Mouse (Mus musculus) limb, embryonic 13.5 days (tissue): ENCODE results near the gene Pacrg. TPM values are rescaled to one million over a fixed set of nuclear protein-coding genes. Genes with fewer than 3 reads are reported as not detected.

Experiments used
- ATAC-seq: fragments of 200-750 bp; cut with Nextera tagmentation; 2 replicates; pipeline ENCODE4 v1.8.0; 2017; ENCODE audit warnings: low read depth, moderate number of reproducible peaks, moderate TSS enrichment; ENCODE audit not compliant: low FRiP score
- H3K27ac ChIP-seq: fragments of 300-500 bp; sonication (generic); 2 replicates; pipeline ENCODE4 v1.5.1; 2015; ENCODE audit warnings: inconsistent platforms, mild to moderate bottlenecking, moderate library complexity
- H3K27me3 ChIP-seq: fragments of 300-500 bp; sonication (generic); 2 replicates; pipeline ENCODE4 v1.6.1; 2015; ENCODE audit warnings: mild to moderate bottlenecking, inconsistent platforms
- H3K36me3 ChIP-seq: fragments of 300-500 bp; sonication (generic); 2 replicates; pipeline ENCODE4 v1.6.1; 2015; ENCODE audit warnings: inconsistent platforms, mild to moderate bottlenecking, moderate library complexity
- H3K4me1 ChIP-seq: fragments of 300-500 bp; sonication (generic); 2 replicates; pipeline ENCODE4 v1.6.1; 2015; ENCODE audit warnings: inconsistent platforms
- H3K4me2 ChIP-seq: fragments of 300-500 bp; sonication (generic); replicated peaks from 2 replicates; pipeline ENCODE4 v1.6.1; 2015; ENCODE audit warnings: inconsistent platforms, mild to moderate bottlenecking, moderate library complexity
- H3K4me3 ChIP-seq: fragments of 300-500 bp; sonication (generic); 2 replicates; pipeline ENCODE4 v1.5.1; 2015; ENCODE audit warnings: moderate library complexity, mild to moderate bottlenecking, inconsistent platforms
- H3K9ac ChIP-seq: fragments of 300-500 bp; sonication (generic); 2 replicates; pipeline ENCODE4 v1.6.1; 2015; ENCODE audit warnings: mild to moderate bottlenecking, inconsistent platforms
- H3K9me3 ChIP-seq: fragments of 300-500 bp; sonication (generic); 2 replicates; pipeline ENCODE4 v1.6.1; 2016; ENCODE audit warnings: inconsistent platforms
- WGBS: fragments of 180-500 bp; shearing (Covaris S2); methylation state at CpG from one replicate; pipeline ENCODE4 v1.1.7; 2015; 5-methylcytosine and 5-hydroxymethylcytosine counted together
- polyA plus RNA-seq: library from polyadenylated mRNA; unstranded; fragments of >200 nt; fragmentation: Nextera tagmentation; extraction: Ambion mirVana; gene quantifications from 2 replicates; pipeline ENCODE4 v1.2.1, GENCODE M21; 2015

The Pacrg gene
- polyA plus RNA-seq, 1 experiment from 2014 or later, result 1.4 TPM

- WGBS, result 92% methylated on average over 5 of the region's 5 CpGs
These were observed 275.9 kb downstream of the Pacrg start for GRCm38 (mm10) chr17:10564191-10564590.

GRCm38 (mm10) chr17:10562871-10563270, 277.2 kb downstream of the Pacrg start:
- no peak overlapping the region for H3K4me3 ChIP-seq

More at GRCm38 (mm10) chr17:10564191-10564590, 275.9 kb downstream of the Pacrg start:
- Histone ChIP-seq H3K27ac (no peak overlapping the region), H3K9me3 (no peaks in the 10 kb centered on the region), H3K9ac (no peak overlapping the region), H3K27me3 (no peaks in the 10 kb centered on the region), H3K4me3 (no peak overlapping the region), H3K36me3 (no peaks in the 10 kb centered on the region), H3K4me2 (no peak overlapping the region), H3K4me1 (0 out of 2 replicates have a peak, but pooled peaks cover 5% of the 10 kb centered on the region)
- ATAC-seq, result no peak

GRCm38 (mm10) chr17:10560053-10560452, 280.1 kb downstream of the Pacrg start:
- Histone ChIP-seq H3K4me1 (no peaks in the 10 kb centered on the region), H3K27ac (no peak overlapping the region), H3K36me3 (no peaks in the 10 kb centered on the region), H3K4me3 (no peak overlapping the region), H3K27me3 (no peaks in the 10 kb centered on the region), H3K9me3 (no peaks in the 10 kb centered on the region), H3K4me2 (no peak overlapping the region), H3K9ac (no peak overlapping the region)
- ATAC-seq, result no peak
- 89% methylated on average over 3 of the region's 3 CpGs for WGBS

More at GRCm38 (mm10) chr17:10562871-10563270, 277.2 kb downstream of the Pacrg start:
- H3K9ac ChIP-seq, result no peak overlapping the region
- no peak overlapping the region for H3K4me2 ChIP-seq
- no peaks in the 10 kb centered on the region for H3K27me3 ChIP-seq
- 90% methylated on average over 7 of the region's 7 CpGs for WGBS
- H3K4me1 ChIP-seq, result 0 out of 2 replicates have a peak, but pooled peaks cover 5% of the 10 kb centered on the region
- H3K9me3 ChIP-seq, result no peaks in the 10 kb centered on the region
- H3K36me3 ChIP-seq, result no peaks in the 10 kb centered on the region
- no peak for ATAC-seq
- H3K27ac ChIP-seq, result no peak overlapping the region

DNA sequence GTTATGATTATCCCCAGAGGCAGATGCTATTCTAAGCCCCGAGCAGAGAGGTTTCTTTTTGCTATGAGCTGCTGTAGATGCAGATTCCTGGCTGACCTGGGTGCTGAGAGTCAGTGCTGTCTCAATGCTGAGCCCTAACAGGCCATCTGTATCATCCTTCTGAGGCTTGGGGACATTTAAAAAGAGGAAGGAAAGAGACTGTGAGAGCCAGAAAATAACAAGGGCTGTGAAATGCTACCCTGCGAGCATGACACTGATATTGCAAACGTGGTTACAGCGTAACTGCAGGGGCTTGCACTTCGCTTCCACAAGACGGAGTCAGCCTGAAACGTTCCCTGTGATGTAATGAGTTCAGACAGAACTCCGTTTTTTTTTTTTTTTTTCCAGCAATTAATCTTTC, 281.4 kb downstream of the Pacrg start:
- Histone ChIP-seq H3K4me3 (no peak overlapping the region), H3K27ac (no peak overlapping the region), H3K27me3 (no peaks in the 10 kb centered on the region), H3K9me3 (no peaks in the 10 kb centered on the region), H3K4me1 (no peaks in the 10 kb centered on the region), H3K36me3 (no peaks in the 10 kb centered on the region), H3K4me2 (no peak overlapping the region), H3K9ac (no peak overlapping the region)
- ATAC-seq, result no peak
- 63% methylated on average over 8 of the region's 8 CpGs for WGBS

- WGBS, result 91% methylated on average over 16 of the region's 16 CpGs
These were observed 287.6 kb downstream of the Pacrg start for GRCm38 (mm10) chr17:10552295-10553056.

GRCm38 (mm10) chr17:10550781-10551520, 289.2 kb downstream of the Pacrg start:
- H3K27me3 ChIP-seq, result no peaks in the 10 kb centered on the region
- WGBS, result 76% methylated on average over 15 of the region's 15 CpGs
- no peaks in the 10 kb centered on the region for H3K9me3 ChIP-seq
- H3K4me2 ChIP-seq, result no peak overlapping the region
- no peak overlapping the region for H3K27ac ChIP-seq
- no peak overlapping the region for H3K9ac ChIP-seq
- H3K36me3 ChIP-seq, result no peaks in the 10 kb centered on the region
- ATAC-seq, result no peak
- no peak overlapping the region for H3K4me3 ChIP-seq
- H3K4me1 ChIP-seq, result no peaks in the 10 kb centered on the region

More at GRCm38 (mm10) chr17:10552295-10553056, 287.6 kb downstream of the Pacrg start:
- H3K4me2 ChIP-seq, result no peak overlapping the region
- H3K4me3 ChIP-seq, result no peak overlapping the region
- no peaks in the 10 kb centered on the region for H3K27me3 ChIP-seq
- no peaks in the 10 kb centered on the region for H3K9me3 ChIP-seq
- no peaks in the 10 kb centered on the region for H3K36me3 ChIP-seq
- no peak overlapping the region for H3K27ac ChIP-seq
- no peaks in the 10 kb centered on the region for H3K4me1 ChIP-seq
- no peak for ATAC-seq
- no peak overlapping the region for H3K9ac ChIP-seq

GRCm38 (mm10) chr17:10549825-10550224, 290.3 kb downstream of the Pacrg start:
- H3K27ac ChIP-seq, result no peak overlapping the region
- H3K36me3 ChIP-seq, result no peaks in the 10 kb centered on the region

DNA sequence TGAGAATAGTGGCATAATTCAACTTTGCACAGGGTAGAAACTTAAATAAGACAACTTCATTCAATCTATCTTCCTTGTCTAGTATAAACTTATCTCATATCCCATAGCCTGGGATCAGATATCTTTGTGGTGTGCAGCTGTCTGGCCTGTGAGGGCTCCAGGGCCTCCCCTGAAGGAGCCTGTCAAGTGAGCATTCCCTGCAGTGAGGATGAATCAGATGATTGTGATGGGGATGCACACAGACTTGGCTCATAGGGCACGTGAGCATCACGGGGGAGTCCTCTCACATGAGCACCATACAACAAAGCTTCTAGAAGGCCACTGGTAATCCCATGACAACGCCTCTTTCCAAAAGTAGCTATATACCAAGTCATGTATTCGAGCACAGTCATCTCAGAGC, 291.1 kb downstream of the Pacrg start:
- Histone ChIP-seq H3K27me3 (no peaks in the 10 kb centered on the region), H3K4me1 (no peaks in the 10 kb centered on the region), H3K9ac (no peak overlapping the region), H3K9me3 (no peaks in the 10 kb centered on the region), H3K36me3 (no peaks in the 10 kb centered on the region), H3K27ac (no peak overlapping the region), H3K4me2 (no peak overlapping the region), H3K4me3 (no peak overlapping the region)
- WGBS, result 95% methylated on average over 4 of the region's 4 CpGs
- no peak for ATAC-seq

More at GRCm38 (mm10) chr17:10549825-10550224, 290.3 kb downstream of the Pacrg start:
- ATAC-seq, result no peak
- Histone ChIP-seq H3K4me3 (no peak overlapping the region), H3K9me3 (no peaks in the 10 kb centered on the region), H3K27me3 (no peaks in the 10 kb centered on the region), H3K4me2 (no peak overlapping the region), H3K4me1 (no peaks in the 10 kb centered on the region), H3K9ac (no peak overlapping the region)
- 66% methylated on average over 3 of the region's 3 CpGs for WGBS

DNA sequence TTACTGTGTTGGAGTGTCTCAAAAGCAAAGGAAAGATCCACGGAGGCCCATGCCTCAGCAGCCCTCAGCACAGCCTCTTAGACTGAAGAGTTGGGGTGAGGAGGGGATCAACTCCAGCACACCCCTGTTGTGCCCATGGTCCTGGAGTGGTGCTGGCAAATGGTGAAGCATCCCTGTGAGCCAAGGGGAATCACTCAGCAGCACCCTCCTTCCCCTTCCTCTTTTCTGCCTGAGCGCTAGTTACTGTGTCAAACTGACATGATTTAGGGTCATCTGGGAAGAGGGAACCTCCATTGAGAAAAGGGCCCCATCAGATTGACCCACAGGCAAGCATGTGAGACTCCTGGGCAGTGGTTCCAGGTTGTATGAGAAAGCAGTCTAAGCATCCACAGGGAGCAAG, 299.3 kb downstream of the Pacrg start:
- no peaks in the 10 kb centered on the region for H3K27me3 ChIP-seq
- no peaks in the 10 kb centered on the region for H3K4me1 ChIP-seq
- no peak overlapping the region for H3K4me3 ChIP-seq
- no peaks in the 10 kb centered on the region for H3K36me3 ChIP-seq
- H3K9ac ChIP-seq, result no peak overlapping the region
- H3K27ac ChIP-seq, result no peak overlapping the region
- 69% methylated on average over 2 of the region's 2 CpGs for WGBS
- no peaks in the 10 kb centered on the region for H3K9me3 ChIP-seq
- no peak overlapping the region for H3K4me2 ChIP-seq
- no peak for ATAC-seq

GRCm38 (mm10) chr17:10534206-10534605, 305.9 kb downstream of the Pacrg start:
- no peak overlapping the region for H3K4me3 ChIP-seq
- no peak overlapping the region for H3K4me2 ChIP-seq
- no peak overlapping the region for H3K27ac ChIP-seq
- peaks cover 5% of the 10 kb centered on the region for H3K4me1 ChIP-seq
- peaks cover 3% of the 10 kb centered on the region for H3K27me3 ChIP-seq
- 64% methylated on average over 8 of the region's 8 CpGs for WGBS
- ATAC-seq, result no peak
- no peaks in the 10 kb centered on the region for H3K9me3 ChIP-seq
- H3K9ac ChIP-seq, result no peak overlapping the region
- no peaks in the 10 kb centered on the region for H3K36me3 ChIP-seq

GRCm38 (mm10) chr17:10533461-10533860, 306.6 kb downstream of the Pacrg start:
- WGBS, result 35% methylated on average over 7 of the region's 7 CpGs
- no peak for ATAC-seq
- no peak overlapping the region for H3K4me2 ChIP-seq
- no peaks in the 10 kb centered on the region for H3K9me3 ChIP-seq
- no peak overlapping the region for H3K9ac ChIP-seq
- H3K36me3 ChIP-seq, result no peaks in the 10 kb centered on the region
- H3K4me1 ChIP-seq, result peaks cover 5% of the 10 kb centered on the region
- no peak overlapping the region for H3K27ac ChIP-seq
- no peak overlapping the region for H3K4me3 ChIP-seq
- H3K27me3 ChIP-seq, result peaks cover 3% of the 10 kb centered on the region

DNA sequence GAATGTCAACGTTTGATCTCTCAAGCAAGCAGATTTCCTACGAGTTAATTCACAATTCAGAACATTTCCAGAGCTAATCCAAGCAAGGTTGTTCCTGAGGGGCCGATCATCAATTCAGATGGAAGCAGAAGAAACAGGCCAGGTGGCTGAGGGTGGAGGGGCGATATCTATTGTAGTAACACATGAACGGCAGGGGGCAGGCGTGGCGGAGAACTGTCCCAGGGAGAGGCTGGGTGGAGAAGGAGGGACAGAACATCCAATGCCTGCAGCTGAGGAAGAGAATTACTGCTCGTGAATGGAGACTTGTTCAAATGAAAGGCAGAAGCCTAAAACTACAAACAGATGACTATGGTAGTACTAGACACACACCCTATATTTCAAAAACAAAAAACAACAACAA, 309.1 kb downstream of the Pacrg start:
- no peak overlapping the region for H3K4me2 ChIP-seq
- H3K27me3 ChIP-seq, result peaks cover 3% of the 10 kb centered on the region
- H3K4me3 ChIP-seq, result no peak overlapping the region
- no peak overlapping the region for H3K9ac ChIP-seq
- no peak; the same call in 1 of the 2 replicates for ATAC-seq
- no peaks in the 10 kb centered on the region for H3K9me3 ChIP-seq
- no peak overlapping the region for H3K27ac ChIP-seq
- H3K4me1 ChIP-seq, result peaks cover 5% of the 10 kb centered on the region
- 27% methylated on average over 8 of the region's 8 CpGs for WGBS
- no peaks in the 10 kb centered on the region for H3K36me3 ChIP-seq
